ENCODE assay signal across 15 mouse cellular contexts in the genomic region with DNA sequence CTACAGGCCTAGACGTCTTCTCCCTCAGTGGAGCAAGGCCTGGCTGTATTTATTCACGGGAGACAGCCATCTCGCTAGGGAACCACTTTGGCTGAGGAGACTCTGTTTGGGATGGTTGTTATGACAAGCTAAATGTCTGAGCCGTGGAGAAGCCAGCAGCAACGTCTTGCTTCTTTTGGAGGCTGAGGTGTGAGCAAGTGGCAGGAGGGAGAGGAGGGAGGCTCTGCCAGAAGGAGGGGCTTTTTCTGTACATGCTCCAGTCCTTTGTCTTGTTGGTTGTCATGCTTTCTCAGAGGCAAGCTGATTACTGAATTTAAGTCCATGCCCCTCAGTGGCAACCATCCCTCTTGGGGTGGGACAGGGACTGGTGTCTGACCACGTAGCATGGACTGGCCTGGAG. TPM values are rescaled to one million over a fixed set of nuclear protein-coding genes. Genes with fewer than 3 reads are reported as not detected.
DNase-seq lines count a peak whose midpoint lies in the region; ATAC-seq and TF ChIP-seq lines count a peak whose summit lies in the region.
"Had no signal": no experiment of that assay in that cellular context is flagged by ENCODE, and none has a peak within 500 bp of the region (broad histone marks: within the 10 kb centered on the region; RNA-seq: fewer than 3 reads in every experiment).

No protein-coding gene starts in this region.

- H3K4me2 ChIP-seq in embryonic facial prominence, embryonic 13.5 days: 0 out of 2 replicates have a peak overlapping the region, but pooled peaks have one; percentile 97
- peak overlapping the region; percentile 87 for H3K4me2 ChIP-seq in liver, embryonic 11.5 days
- no peak overlapping the region for H3K4me2 ChIP-seq in forebrain, embryonic 16.5 days (ENCODE audit: low read length)
- peak overlapping the region; percentile 97; the same call in 1 of the 2 replicates for H3K4me2 ChIP-seq in liver, postnatal 0 days (ENCODE audit: low read depth, low read length)

- H3K27me3 ChIP-seq in embryonic facial prominence, embryonic 13.5 days: no peaks in the 10 kb centered on the region
- peaks cover 17% of the 10 kb centered on the region; the same call in 1 of the 2 replicates for H3K27me3 ChIP-seq in embryonic facial prominence, embryonic 10.5 days (replicated peaks; ENCODE audit: low read depth, poor library complexity, severe bottlenecking)
- H3K27me3 ChIP-seq in liver, embryonic 11.5 days (replicated peaks; ENCODE audit: control insufficient read depth, insufficient read depth, low read length): no peaks in the 10 kb centered on the region
- no peaks in the 10 kb centered on the region for H3K27me3 ChIP-seq in forebrain, embryonic 16.5 days (replicated peaks; ENCODE audit: control insufficient read depth, insufficient read depth, low read length)
- no peaks in the 10 kb centered on the region for H3K27me3 ChIP-seq in liver, postnatal 0 days (ENCODE audit: insufficient read depth, low read length)

- no peak for DNase-seq in embryonic facial prominence, embryonic 10.5 days (ENCODE audit: low spot score)
- DNase-seq in liver, embryonic 11.5 days (ENCODE audit: low spot score): no peak
- no peak for DNase-seq in liver
- DNase-seq in liver, postnatal 0 days: no peak
- no peak for DNase-seq in layer of hippocampus, postnatal 25 days (ENCODE audit: extremely low spot score in 1 of 2, low spot score in 1 of 2)
- DNase-seq in retina, embryonic 14.5 days (ENCODE audit: low spot score): no peak
- DNase-seq: adrenal gland, postnatal 36 days; cerebellum, postnatal 25 days; heart, postnatal 14 days; thymus, postnatal 36 days had no signal

- no peak for ATAC-seq in embryonic facial prominence, embryonic 13.5 days (ENCODE audit: insufficient number of reproducible peaks, insufficient read depth, low FRiP score, low TSS enrichment, low read depth)
- ATAC-seq in liver, embryonic 11.5 days (replicated peaks; ENCODE audit: low FRiP score): no peak
- ATAC-seq in forebrain, embryonic 16.5 days: peak; percentile 69
- no peak for ATAC-seq in liver, postnatal 0 days
- ATAC-seq: hindbrain, postnatal 0 days had no signal

- no peak for TF ChIP-seq EP300 in liver, postnatal 0 days (IDR thresholded peaks at IDR 0.05; ENCODE audit: low read depth)

- H3K4me1 ChIP-seq in embryonic facial prominence, embryonic 13.5 days: peaks cover 26% of the 10 kb centered on the region
- peaks cover 29% of the 10 kb centered on the region for H3K4me1 ChIP-seq in embryonic facial prominence, embryonic 10.5 days
- peaks cover 44% of the 10 kb centered on the region for H3K4me1 ChIP-seq in liver, embryonic 11.5 days (replicated peaks; ENCODE audit: control insufficient read depth, insufficient read depth, low read length)
- peaks cover 27% of the 10 kb centered on the region for H3K4me1 ChIP-seq in forebrain, embryonic 16.5 days (replicated peaks; ENCODE audit: control insufficient read depth, insufficient read depth, low read length)
- peaks cover 36% of the 10 kb centered on the region for H3K4me1 ChIP-seq in liver, postnatal 0 days (ENCODE audit: insufficient read depth)

- no peak overlapping the region for H3K4me3 ChIP-seq in embryonic facial prominence, embryonic 13.5 days
- no peak overlapping the region for H3K4me3 ChIP-seq in embryonic facial prominence, embryonic 10.5 days
- H3K4me3 ChIP-seq in liver, embryonic 11.5 days (ENCODE audit: low read depth, low read length): peak overlapping the region; percentile 62
- no peak overlapping the region for H3K4me3 ChIP-seq in forebrain, embryonic 16.5 days (replicated peaks; ENCODE audit: low read length)
- no peak overlapping the region for H3K4me3 ChIP-seq in liver, postnatal 0 days (ENCODE audit: low read depth, low read length)

- H3K9me3 ChIP-seq in embryonic facial prominence, embryonic 13.5 days: no peaks in the 10 kb centered on the region
- H3K9me3 ChIP-seq in embryonic facial prominence, embryonic 10.5 days: 0 out of 2 replicates have a peak, but pooled peaks cover 5% of the 10 kb centered on the region
- no peaks in the 10 kb centered on the region for H3K9me3 ChIP-seq in liver, embryonic 11.5 days (ENCODE audit: control insufficient read depth, low read length)
- no peaks in the 10 kb centered on the region for H3K9me3 ChIP-seq in forebrain, embryonic 16.5 days (ENCODE audit: control insufficient read depth, low read length)
- no peaks in the 10 kb centered on the region for H3K9me3 ChIP-seq in liver, postnatal 0 days (ENCODE audit: low read length)
- H3K9me3 ChIP-seq: heart, embryonic 10.5 days; midbrain, embryonic 10.5 days had no signal

- no peak for TF ChIP-seq CTCF in liver, postnatal 0 days (IDR thresholded peaks at IDR 0.05; ENCODE audit: low read depth)

- no peak overlapping the region for H3K9ac ChIP-seq in embryonic facial prominence, embryonic 13.5 days
- H3K9ac ChIP-seq in liver, embryonic 11.5 days (ENCODE audit: low read depth, low read length): peak overlapping the region; percentile 37
- H3K9ac ChIP-seq in forebrain, embryonic 16.5 days (replicated peaks; ENCODE audit: low read depth, low read length): no peak overlapping the region
- H3K9ac ChIP-seq in liver, postnatal 0 days (replicated peaks): no peak overlapping the region

- H3K36me3 ChIP-seq in embryonic facial prominence, embryonic 13.5 days: 0 out of 2 replicates have a peak, but pooled peaks cover 5% of the 10 kb centered on the region
- peaks cover 61% of the 10 kb centered on the region for H3K36me3 ChIP-seq in embryonic facial prominence, embryonic 10.5 days (replicated peaks)
- H3K36me3 ChIP-seq in liver, embryonic 11.5 days (ENCODE audit: control insufficient read depth, insufficient read depth, low read length): no peaks in the 10 kb centered on the region
- H3K36me3 ChIP-seq in forebrain, embryonic 16.5 days (ENCODE audit: control insufficient read depth, insufficient read depth): no peaks in the 10 kb centered on the region
- peaks cover 7% of the 10 kb centered on the region; the same call in 1 of the 2 replicates for H3K36me3 ChIP-seq in liver, postnatal 0 days (replicated peaks; ENCODE audit: insufficient read depth, low read length)
- H3K36me3 ChIP-seq: heart, embryonic 10.5 days had no signal

- 65% methylated on average over 6 of the region's 6 CpGs for WGBS in embryonic facial prominence, embryonic 13.5 days
- WGBS in embryonic facial prominence, embryonic 10.5 days: 76% methylated on average over 6 of the region's 6 CpGs
- 74% methylated on average over 6 of the region's 6 CpGs for WGBS in liver, embryonic 11.5 days
- 48% methylated on average over 6 of the region's 6 CpGs for WGBS in forebrain, embryonic 16.5 days
- 68% methylated on average over 6 of the region's 6 CpGs for WGBS in liver, postnatal 0 days (ENCODE audit: insufficient replicate concordance)

- H3K27ac ChIP-seq in embryonic facial prominence, embryonic 13.5 days: no peak overlapping the region
- no peak overlapping the region for H3K27ac ChIP-seq in embryonic facial prominence, embryonic 10.5 days (replicated peaks)
- no peak overlapping the region for H3K27ac ChIP-seq in liver, embryonic 11.5 days (ENCODE audit: low read depth, low read length)
- 0 out of 2 replicates have a peak overlapping the region, but pooled peaks have one; percentile 3 for H3K27ac ChIP-seq in forebrain, embryonic 16.5 days (ENCODE audit: low read length)
- no peak overlapping the region for H3K27ac ChIP-seq in liver, postnatal 0 days (ENCODE audit: low read depth)

RNA-seq across cellular contexts. Expression of a gene that starts 33.5 kb away (rescaled TPM):
- polyA plus RNA-seq in embryonic facial prominence, embryonic 13.5 days (2015; fragmentation: Nextera tagmentation; extraction: Ambion mirVana): 19.4 and 20.1 TPM in 2 replicates
- polyA plus RNA-seq in embryonic facial prominence, embryonic 10.5 days (2016; fragmentation: Nextera tagmentation; extraction: Ambion mirVana): 22.2 TPM in 2 replicates
- polyA plus RNA-seq in liver, embryonic 11.5 days (2014; fragmentation: Nextera tagmentation; extraction: Ambion mirVana): 18.0 and 21.4 TPM in 2 replicates
- 37.5 and 40.8 TPM in 2 replicates for polyA plus RNA-seq in forebrain, embryonic 16.5 days (2015; fragmentation: Nextera tagmentation; extraction: Ambion mirVana)
- polyA plus RNA-seq in liver, postnatal 0 days (2015; fragmentation: Nextera tagmentation; extraction: Ambion mirVana): 11.6 TPM in 2 replicates
- total RNA-seq in layer of hippocampus, postnatal 25 days (2021): 10 to 100 TPM; 47.9 to 57.7 TPM
